Mouse (Mus musculus): ENCODE results near the gene Kcnh7. TPM values are rescaled to one million over a fixed set of nuclear protein-coding genes. Genes with fewer than 3 reads are reported as not detected.

Gene Kcnh7
- polyA plus RNA-seq (2014; fragmentation: Illumina TruSeq; extraction: RNeasy Lipid Tissue Mini Kit (QIAGEN cat#74804); ENCODE audit: low read depth, low replicate concordance): not detected

DNA sequence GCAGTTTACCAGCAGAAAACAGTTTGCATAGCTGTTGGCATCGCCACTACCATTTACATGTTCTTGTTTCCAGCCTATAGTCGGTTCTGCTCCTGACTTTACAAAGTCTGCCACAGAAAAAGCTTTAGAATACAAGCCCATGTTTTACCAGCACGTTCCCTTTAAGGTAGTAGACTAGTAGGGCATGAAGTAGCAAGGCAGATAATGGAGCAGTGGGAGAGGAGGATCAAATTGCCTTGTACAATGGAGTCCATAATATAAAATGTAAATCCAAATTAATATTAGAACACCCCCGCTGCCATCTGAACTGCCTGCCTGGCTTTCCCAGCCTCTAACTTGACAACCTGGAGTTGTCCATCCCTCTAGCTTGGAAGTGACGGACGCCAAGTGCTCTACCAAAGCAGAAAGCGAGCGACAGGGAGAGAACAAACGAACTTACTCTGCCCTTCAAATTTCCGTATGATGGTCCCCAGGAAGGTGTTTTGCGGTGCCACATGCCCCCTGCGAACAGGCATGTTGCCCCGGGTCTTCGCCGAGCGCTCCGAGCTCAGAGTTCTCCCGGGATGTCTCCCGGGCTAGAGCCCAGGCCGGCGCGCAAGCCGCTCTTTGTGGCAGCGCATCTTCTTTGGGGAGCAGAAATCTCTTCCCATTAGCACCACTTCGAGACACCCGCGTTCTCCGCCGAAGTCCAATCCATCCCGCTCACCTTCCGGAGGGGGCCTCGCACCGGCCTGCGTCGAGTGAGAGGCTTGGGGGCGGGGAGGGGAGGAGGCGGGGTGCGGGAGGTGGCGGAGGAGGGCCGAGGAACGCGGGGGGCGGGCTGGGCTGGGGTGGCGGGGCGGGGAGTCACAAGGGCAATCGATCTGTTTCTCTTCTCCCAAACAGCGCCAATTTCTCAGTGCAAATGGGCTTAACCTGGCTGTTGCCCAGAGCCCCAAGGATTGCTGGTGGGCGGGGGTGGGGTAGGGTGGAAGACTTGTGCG, at the start of gene Kcnh7:
Gene Kcnh7, minus strand, starts transcription at position 725 of the 983 bp plus-strand sequence.

DNA sequence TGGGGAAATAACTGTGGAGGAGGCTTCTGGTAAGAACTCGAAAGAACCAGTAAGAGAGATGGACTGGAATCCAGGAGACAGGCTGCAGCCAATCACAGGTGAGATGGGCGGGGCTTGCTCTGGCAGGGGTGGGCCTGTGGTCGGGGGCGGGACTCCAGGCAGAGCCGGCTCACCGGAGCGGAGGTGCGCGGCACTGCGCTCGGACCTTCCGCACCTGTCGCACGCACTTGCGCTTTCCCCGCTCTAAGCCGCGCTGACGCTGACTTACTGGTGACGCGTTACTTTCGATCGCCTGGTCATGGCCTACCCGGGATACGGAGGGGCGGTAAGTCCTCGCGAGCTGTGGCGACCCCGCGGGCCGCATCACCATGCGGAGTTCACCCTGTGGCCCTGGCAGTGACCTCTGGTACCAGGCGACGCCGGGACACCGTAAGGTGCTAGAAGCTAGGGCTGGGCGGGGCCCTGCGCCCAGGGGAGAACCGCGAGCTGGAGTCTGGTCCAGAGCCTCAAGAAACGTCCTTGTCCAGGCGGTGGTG, 519.9 kb downstream of the Kcnh7 start, which contains the start of gene Gca:
Gene Gca, plus strand, starts transcription at position 151 of the 536 bp plus-strand sequence.

DNA sequence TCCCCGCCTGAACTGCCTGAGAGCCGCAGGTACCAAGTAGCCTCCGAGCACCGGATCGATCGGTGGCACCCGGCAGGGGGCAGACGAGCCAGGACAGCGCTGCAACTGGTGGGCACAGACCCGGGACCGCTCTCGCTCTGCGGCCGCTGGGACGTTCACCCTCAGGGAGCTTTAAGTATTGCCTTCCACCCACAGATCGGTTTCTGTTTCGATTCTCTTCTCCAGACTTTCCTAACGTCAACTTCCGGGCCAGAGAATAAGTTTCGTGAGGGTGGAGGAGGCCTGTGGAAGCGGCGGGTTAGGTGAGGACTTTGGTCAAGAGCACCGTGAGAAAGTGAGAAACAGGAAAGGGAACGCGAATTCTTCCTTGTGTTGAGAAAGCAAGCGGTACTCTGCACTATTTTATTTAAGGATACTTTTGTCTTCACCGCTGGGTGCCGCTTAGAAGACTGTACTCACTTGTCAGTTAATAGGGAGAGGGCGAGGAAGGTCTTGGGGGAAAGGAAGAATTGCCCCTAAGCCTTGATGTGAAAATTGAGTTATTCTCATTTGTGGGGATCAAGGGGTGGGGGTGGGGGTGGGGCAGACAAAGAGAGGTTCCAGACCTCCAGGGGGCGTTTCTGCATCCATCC, 538.0 kb downstream of the Kcnh7 start, which contains the start of gene Ifih1:
Gene Ifih1, minus strand, starts transcription at position 242 of the 632 bp plus-strand sequence.

